Mouse (Mus musculus) liver, embryonic 14.5 days (tissue): Measurements from ENCODE around the gene Suds3.

Experiments
- CTCF ChIP-seq: IDR thresholded peaks from 2 replicates; pipeline ENCODE4 v1.5.1; 2016; ENCODE audit warnings: antibody characterized with exemption, low read depth, control low read depth
- EP300 ChIP-seq: IDR thresholded peaks from 2 replicates; pipeline ENCODE4 v1.6.1; 2016; ENCODE audit warnings: antibody characterized with exemption, low read depth

GRCm38 (mm10) chr5:117134889-117135456, 19.1 kb upstream of the Suds3 start:
- TF ChIP-seq EP300 (no peak), CTCF (no peak)
